12 mouse cellular contexts compared by ENCODE assay signal in genomic region chr19:41693727-41694126, GRCm38 (mm10). TPM values are rescaled to one million over a fixed set of nuclear protein-coding genes. Genes with fewer than 3 reads are reported as not detected.
DNase-seq lines count a peak whose midpoint lies in the region; ATAC-seq lines count a peak whose summit lies in the region.
"Had no signal": no experiment of that assay in that cellular context is flagged by ENCODE, and none has a peak within 500 bp of the region (broad histone marks: within the 10 kb centered on the region; RNA-seq: fewer than 3 reads in every experiment).

No protein-coding gene starts in this region.

- no peaks in the 10 kb centered on the region for H3K9me3 ChIP-seq in forebrain, embryonic 13.5 days (replicated peaks)
- H3K9me3 ChIP-seq in neural tube, embryonic 15.5 days (replicated peaks), result no peaks in the 10 kb centered on the region
- H3K9me3 ChIP-seq: G1E had no signal

- DNase-seq in cerebellum, postnatal 10 days, result peak; percentile 52 to 63
- no peak for DNase-seq in cerebellum, postnatal 25 days
- DNase-seq in left cerebral cortex, postnatal 25 days (ENCODE audit: low spot score in 2 of 2), result peak; percentile 57 to 76
- no peak for DNase-seq in heart, postnatal 25 days (ENCODE audit: low spot score)
- DNase-seq in lung, adult 18-20 months, result no peak
- DNase-seq in spleen, postnatal 4 days (ENCODE audit: low spot score in 2 of 2), result no peak
- DNase-seq: adrenal gland, adult 2 months; cerebellum, adult 9-10 months had no signal

- no peak overlapping the region for H3K4me3 ChIP-seq in forebrain, embryonic 13.5 days
- H3K4me3 ChIP-seq in neural tube, embryonic 15.5 days (replicated peaks), result no peak overlapping the region

- H3K4me1 ChIP-seq in forebrain, embryonic 13.5 days, result peaks cover 87% of the 10 kb centered on the region
- H3K4me1 ChIP-seq in neural tube, embryonic 15.5 days, result peaks cover 82% of the 10 kb centered on the region

- H3K9ac ChIP-seq in forebrain, embryonic 13.5 days, result 0 out of 2 replicates have a peak overlapping the region, but pooled peaks have one; percentile 7
- no peak overlapping the region for H3K9ac ChIP-seq in neural tube, embryonic 15.5 days (replicated peaks)

- no peak for ATAC-seq in forebrain, embryonic 13.5 days
- ATAC-seq in neural tube, embryonic 15.5 days (ENCODE audit: low FRiP score), result peak; percentile 36

- 38% methylated on average over 5 of the region's 5 CpGs for WGBS in forebrain, embryonic 13.5 days
- 10% methylated on average over 5 of the region's 5 CpGs for WGBS in neural tube, embryonic 15.5 days

- H3K4me2 ChIP-seq in forebrain, embryonic 13.5 days, result peak overlapping the region; percentile 12; the same call in 1 of the 2 replicates
- H3K4me2 ChIP-seq in neural tube, embryonic 15.5 days, result peak overlapping the region; percentile 6; the same call in 1 of the 2 replicates
- H3K4me2 ChIP-seq: liver, embryonic 11.5 days had no signal

- H3K27me3 ChIP-seq in forebrain, embryonic 13.5 days, result no peaks in the 10 kb centered on the region
- H3K27me3 ChIP-seq in neural tube, embryonic 15.5 days (replicated peaks), result no peaks in the 10 kb centered on the region

- intact Hi-C loops in left cerebral cortex, postnatal 25 days (cut with DNase I), result no loop called here
- intact Hi-C loops in heart, postnatal 25 days (cut with DNase I), result no loop called here

- no peaks in the 10 kb centered on the region for H3K36me3 ChIP-seq in forebrain, embryonic 13.5 days (ENCODE audit: poor library complexity, severe bottlenecking)
- H3K36me3 ChIP-seq in neural tube, embryonic 15.5 days, result no peaks in the 10 kb centered on the region
- H3K36me3 ChIP-seq: G1E had no signal

- peak overlapping the region; percentile 73 for H3K27ac ChIP-seq in forebrain, embryonic 13.5 days
- H3K27ac ChIP-seq in neural tube, embryonic 15.5 days (replicated peaks), result peak overlapping the region; percentile 76

RNA-seq across cellular contexts. Expression of gene Slit1, which starts 49.7 kb away (rescaled TPM):
- 13.9 and 14.4 TPM in 2 replicates for polyA plus RNA-seq in forebrain, embryonic 13.5 days (2015; fragmentation: Nextera tagmentation; extraction: Ambion mirVana)
- 10 to 100 TPM; 46.4 to 49.8 TPM for total RNA-seq in left cerebral cortex, postnatal 25 days (2021)
- 32.8 and 36.8 TPM in 2 replicates for polyA plus RNA-seq in neural tube, embryonic 15.5 days (2015; fragmentation: Nextera tagmentation; extraction: Ambion mirVana)
- total RNA-seq in heart, postnatal 25 days (2021), result under 1 TPM; 0.17 to 0.31 TPM

Comparison
In these comparisons a context has a peak if more than half of its experiments do, and no peak if none do; other contexts are left out.
1. DNase-seq: peak in cerebellum, postnatal 10 days (2 of 2) and left cerebral cortex, postnatal 25 days (2 of 2); none in cerebellum, postnatal 25 days (0 of 2), heart, postnatal 25 days (single experiment), lung, adult 18-20 months (0 of 2) and spleen, postnatal 4 days (0 of 2).
2. RNA of gene Slit1, which starts 49.7 kb away (total RNA-seq): 46.4 to 49.8 TPM in left cerebral cortex, postnatal 25 days; 0.17 to 0.31 TPM in heart, postnatal 25 days; every median in the first group is over 10 times any median in the second.